Mouse (Mus musculus) lung, embryonic 16.5 days (tissue): ENCODE data around the gene Fabp3. TPM values are rescaled to one million over a fixed set of nuclear protein-coding genes. Genes with fewer than 3 reads are reported as not detected.
A peak's percentile ranks its signal among the peaks of the same experiment; 100 is the strongest.

Experiments
- ATAC-seq: fragments of 200-750 bp; cut with Nextera tagmentation; 2 replicates; pipeline ENCODE4 v1.8.0; 2017; ENCODE audit warnings: low read depth, mild to moderate bottlenecking, moderate library complexity
- H3K27ac ChIP-seq: fragments of 300-500 bp; sonication (generic); 2 replicates; pipeline ENCODE4 v1.5.1; 2014; ENCODE audit warnings: mild to moderate bottlenecking, control low read depth, low read length
- H3K27me3 ChIP-seq: fragments of 300-500 bp; sonication (generic); 2 replicates; pipeline ENCODE4 v1.6.1; 2014; ENCODE audit warnings: low read depth, low read length, mixed read lengths; ENCODE audit not compliant: control insufficient read depth, insufficient read depth
- H3K36me3 ChIP-seq: fragments of 300-500 bp; sonication (generic); 2 replicates; pipeline ENCODE4 v1.6.1; 2014; ENCODE audit warnings: low read length; ENCODE audit not compliant: control insufficient read depth, insufficient read depth
- H3K4me1 ChIP-seq: fragments of 300-500 bp; sonication (generic); replicated peaks from 2 replicates; pipeline ENCODE4 v1.6.1; 2014; ENCODE audit warnings: low read length, mixed read lengths; ENCODE audit not compliant: control insufficient read depth, insufficient read depth
- H3K4me2 ChIP-seq: fragments of 300-500 bp; sonication (generic); 2 replicates; pipeline ENCODE4 v1.6.1; 2014; ENCODE audit warnings: low read depth, low read length, control low read depth
- H3K4me3 ChIP-seq: fragments of 300-500 bp; sonication (generic); 2 replicates; pipeline ENCODE4 v1.5.1; 2014; ENCODE audit warnings: mild to moderate bottlenecking, low read length, control low read depth
- H3K9ac ChIP-seq: fragments of 300-500 bp; sonication (generic); 2 replicates; pipeline ENCODE4 v1.6.1; 2014; ENCODE audit warnings: low read length, control low read depth
- H3K9me3 ChIP-seq: fragments of 300-500 bp; sonication (generic); 2 replicates; pipeline ENCODE4 v1.6.1; 2016; ENCODE audit warnings: low read length; ENCODE audit not compliant: control insufficient read depth
- WGBS: fragments of 180-500 bp; shearing (Covaris S2); extraction: QIAGEN DNeasy Blood & Tissue Kit; methylation state at CpG from one replicate; pipeline ENCODE4 v1.1.7; 2014; 5-methylcytosine and 5-hydroxymethylcytosine counted together
- polyA plus RNA-seq: library from polyadenylated mRNA; unstranded; fragments of >200 nt; fragmentation: Nextera tagmentation; extraction: Ambion mirVana; gene quantifications from 2 replicates; pipeline ENCODE4 v1.2.1, GENCODE M21; 2015

The Fabp3 gene
- polyA plus RNA-seq, 1 experiment from 2014 or later, result 54.4 TPM

DNA sequence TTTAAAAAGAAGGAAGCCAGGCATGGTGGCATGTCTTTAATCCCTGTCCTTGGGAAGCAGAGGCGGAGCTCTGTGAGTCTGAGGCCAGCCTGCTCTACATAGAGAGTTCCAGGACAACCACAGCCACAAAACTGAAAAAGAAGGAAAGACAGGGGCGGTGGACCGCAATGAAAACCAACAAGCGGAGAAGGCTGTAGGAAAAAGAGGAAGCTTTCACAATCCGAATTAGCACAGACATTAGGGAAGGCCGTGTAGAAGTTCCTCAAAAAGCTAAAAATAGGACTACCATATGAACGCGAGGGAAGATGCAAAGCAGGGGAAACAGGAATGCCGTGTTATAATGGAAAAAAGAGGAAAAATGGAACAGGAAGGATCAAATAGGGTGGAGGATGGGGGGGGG, 24.6 kb upstream of the Fabp3 start:
- H3K4me1 ChIP-seq, result no peaks in the 10 kb centered on the region
- H3K9ac ChIP-seq, result no peak overlapping the region
- H3K36me3 ChIP-seq, result no peaks in the 10 kb centered on the region
- H3K4me2 ChIP-seq, result no peak overlapping the region
- H3K4me3 ChIP-seq, result no peak overlapping the region
- WGBS, result 70% methylated on average over 9 of the region's 9 CpGs
- no peaks in the 10 kb centered on the region for H3K9me3 ChIP-seq
- no peak overlapping the region for H3K27ac ChIP-seq
- no peaks in the 10 kb centered on the region; the same call in 1 of the 2 replicates for H3K27me3 ChIP-seq
- no peak for ATAC-seq

GRCm38 (mm10) chr4:130286531-130286930, 21.9 kb upstream of the Fabp3 start:
- H3K9me3 ChIP-seq, result no peaks in the 10 kb centered on the region
- H3K36me3 ChIP-seq, result no peaks in the 10 kb centered on the region
- H3K4me2 ChIP-seq, result no peak overlapping the region
- 39% methylated on average over 3 of the region's 3 CpGs for WGBS
- H3K4me1 ChIP-seq, result no peaks in the 10 kb centered on the region
- no peak overlapping the region for H3K4me3 ChIP-seq
- no peak overlapping the region for H3K9ac ChIP-seq
- no peak for ATAC-seq
- H3K27ac ChIP-seq, result no peak overlapping the region
- H3K27me3 ChIP-seq, result no peaks in the 10 kb centered on the region; the same call in 1 of the 2 replicates

GRCm38 (mm10) chr4:130289824-130290223, 18.6 kb upstream of the Fabp3 start:
- ATAC-seq, result no peak
- no peaks in the 10 kb centered on the region for H3K4me1 ChIP-seq
- H3K4me2 ChIP-seq, result no peak overlapping the region
- no peaks in the 10 kb centered on the region for H3K36me3 ChIP-seq
- no peaks in the 10 kb centered on the region; the same call in 1 of the 2 replicates for H3K27me3 ChIP-seq
- no peak overlapping the region for H3K4me3 ChIP-seq
- H3K27ac ChIP-seq, result no peak overlapping the region
- H3K9me3 ChIP-seq, result no peaks in the 10 kb centered on the region
- 62% methylated on average over 3 of the region's 3 CpGs for WGBS
- H3K9ac ChIP-seq, result no peak overlapping the region

- peak; percentile 38; the same call in 1 of the 2 replicates for ATAC-seq
- no peaks in the 10 kb centered on the region for H3K9me3 ChIP-seq
Measured at GRCm38 (mm10) chr4:130292271-130292670, 16.1 kb upstream of the Fabp3 start.

DNA sequence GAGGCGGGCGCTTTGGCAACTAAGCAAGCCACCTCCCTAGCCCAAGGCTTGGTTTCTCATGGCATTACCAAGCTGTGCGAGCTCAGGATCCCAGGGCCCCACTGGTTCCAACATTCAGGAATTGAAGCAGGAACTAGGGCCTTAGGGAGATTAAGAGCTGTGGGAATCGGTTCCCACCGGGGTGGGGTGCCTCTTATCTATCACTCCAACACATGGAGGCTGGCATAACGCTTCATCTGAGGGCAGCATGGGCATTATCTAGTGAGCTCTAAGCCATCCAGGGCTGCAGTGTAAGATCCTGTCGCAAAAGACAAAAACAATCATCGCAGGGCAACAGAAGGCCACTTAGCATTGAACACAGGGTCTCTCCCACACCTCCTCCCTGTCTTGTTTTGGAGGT, 13.9 kb upstream of the Fabp3 start:
- no peaks in the 10 kb centered on the region for H3K36me3 ChIP-seq
- H3K4me2 ChIP-seq, result no peak overlapping the region
- H3K9ac ChIP-seq, result 0 out of 2 replicates have a peak overlapping the region, but pooled peaks have one; percentile 9
- no peak overlapping the region for H3K4me3 ChIP-seq
- ATAC-seq, result no peak
- 79% methylated on average over 8 of the region's 8 CpGs for WGBS
- H3K9me3 ChIP-seq, result no peaks in the 10 kb centered on the region
- 0 out of 2 replicates have a peak, but pooled peaks cover 3% of the 10 kb centered on the region for H3K4me1 ChIP-seq
- H3K27ac ChIP-seq, result no peak overlapping the region
- H3K27me3 ChIP-seq, result no peaks in the 10 kb centered on the region

More at GRCm38 (mm10) chr4:130292271-130292670, 16.1 kb upstream of the Fabp3 start:
- Histone ChIP-seq H3K36me3 (no peaks in the 10 kb centered on the region), H3K9ac (no peak overlapping the region), H3K27ac (no peak overlapping the region), H3K27me3 (no peaks in the 10 kb centered on the region), H3K4me1 (0 out of 2 replicates have a peak, but pooled peaks cover 3% of the 10 kb centered on the region), H3K4me3 (no peak overlapping the region), H3K4me2 (no peak overlapping the region)
- 3% methylated on average over 4 of the region's 4 CpGs for WGBS

DNA sequence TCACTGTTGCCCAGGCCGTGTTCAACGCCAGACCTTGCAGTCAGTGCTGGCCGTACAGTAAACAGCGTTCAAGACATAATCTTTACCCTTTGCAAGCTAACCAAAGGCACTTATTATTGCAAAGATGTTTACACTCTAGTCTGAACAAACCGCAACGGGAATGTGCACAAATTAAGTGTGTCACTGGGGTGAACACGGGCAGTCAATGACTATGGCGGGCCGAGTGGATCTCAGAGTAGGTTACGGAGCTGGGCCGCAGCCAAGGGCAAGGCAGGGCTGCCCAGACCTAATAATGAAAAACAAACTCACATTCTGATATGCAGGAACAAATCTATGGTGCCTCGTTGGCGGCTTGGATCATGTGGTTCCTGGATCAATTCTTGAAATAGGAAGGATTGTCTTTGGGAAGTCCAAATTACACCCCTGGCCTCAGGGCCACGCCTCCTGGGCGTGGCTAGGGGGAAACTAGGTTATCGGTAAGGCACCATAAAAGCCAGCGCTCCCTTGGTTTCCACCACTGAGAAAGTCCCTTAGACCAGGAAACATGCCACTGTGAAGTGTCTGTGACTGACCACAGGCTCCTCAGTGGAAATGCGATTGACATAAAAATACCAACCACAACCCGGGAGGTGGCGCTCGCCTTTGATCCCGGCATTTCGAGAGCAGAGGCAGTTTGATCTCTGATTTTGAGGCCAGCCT, 13.2 kb upstream of the Fabp3 start:
- Histone ChIP-seq H3K36me3 (no peaks in the 10 kb centered on the region), H3K4me1 (0 out of 2 replicates have a peak, but pooled peaks cover 3% of the 10 kb centered on the region), H3K27ac (no peak overlapping the region), H3K9ac (no peak overlapping the region), H3K4me2 (peak overlapping the region; percentile 23), H3K9me3 (no peaks in the 10 kb centered on the region), H3K4me3 (0 out of 2 replicates have a peak overlapping the region, but pooled peaks have one; percentile 4), H3K27me3 (no peaks in the 10 kb centered on the region)
- 36% methylated on average over 23 of the region's 23 CpGs for WGBS
- no peak for ATAC-seq

GRCm38 (mm10) chr4:130296243-130296965, 12.0 kb upstream of the Fabp3 start:
- Histone ChIP-seq H3K27ac (no peak overlapping the region), H3K9me3 (no peaks in the 10 kb centered on the region), H3K27me3 (no peaks in the 10 kb centered on the region), H3K4me1 (0 out of 2 replicates have a peak, but pooled peaks cover 3% of the 10 kb centered on the region), H3K4me2 (no peak overlapping the region), H3K36me3 (no peaks in the 10 kb centered on the region), H3K9ac (no peak overlapping the region), H3K4me3 (no peak overlapping the region)
- WGBS, result 79% methylated on average over 13 of the region's 13 CpGs
- no peak for ATAC-seq

GRCm38 (mm10) chr4:130297123-130297529, 11.3 kb upstream of the Fabp3 start:
- Histone ChIP-seq H3K4me3 (no peak overlapping the region), H3K9ac (no peak overlapping the region), H3K4me1 (0 out of 2 replicates have a peak, but pooled peaks cover 3% of the 10 kb centered on the region), H3K36me3 (no peaks in the 10 kb centered on the region), H3K9me3 (no peaks in the 10 kb centered on the region), H3K27ac (no peak overlapping the region), H3K4me2 (no peak overlapping the region), H3K27me3 (no peaks in the 10 kb centered on the region)
- 21% methylated on average over 13 of the region's 13 CpGs for WGBS
- 0 out of 2 replicates have a peak, but pooled peaks have one; percentile 13 for ATAC-seq
